Mouse (Mus musculus) left cerebral cortex, postnatal 4 days (tissue): ENCODE results near the gene Rfxank. TPM values are rescaled to one million over a fixed set of nuclear protein-coding genes. Genes with fewer than 3 reads are reported as not detected.

Experiments used
- microRNA-seq: library from miRNA; unstranded; fragments of <30 nt; microRNA quantifications from one replicate; pipeline ENCODE4 v1.2.0, GENCODE M21; 2022
- total RNA-seq, 2 experiments: library from RNA; stranded (reverse); gene quantifications; 2 replicates each; pipeline ENCODE4 v1.2.3; 2021

Rfxank gene
- total RNA-seq, 2 experiments from 2014 or later, result 11.7 to 14.6 TPM

Small RNAs within 50 kb of the gene (microRNA-seq; reads per million reads assigned to microRNA genes)
- gene Mir7066, result 13.9 reads per million, percentile 31 among the genes with 10 or more reads in this experiment

Other genes starting within 250 kb of the Rfxank start
- gene Tssk6, start 237.0 kb downstream of the Rfxank start, total RNA-seq, result not detected
- 10 to 100 TPM; 79.0 to 86.6 TPM for gene Ndufa13, start 236.6 kb downstream of the Rfxank start, total RNA-seq
- gene Yjefn3, start 236.4 kb downstream of the Rfxank start, total RNA-seq, result 10 to 100 TPM in 1 of 2 experiments, 1 to 10 TPM in 1; 9.5 to 10.4 TPM
- gene Gatad2a, start 142.8 kb downstream of the Rfxank start, total RNA-seq, result 10 to 100 TPM; 41.9 to 44.8 TPM
- gene Mau2, start 96.4 kb downstream of the Rfxank start, total RNA-seq, result 10 to 100 TPM; 87.6 to 88.9 TPM
- gene Sugp1, start 96.3 kb downstream of the Rfxank start, total RNA-seq, result 10 to 100 TPM; 48.5 to 52.6 TPM
- gene Tm6sf2, start 66.2 kb downstream of the Rfxank start, total RNA-seq, result 1 to 10 TPM; 1.0 to 1.6 TPM
- 1 to 10 TPM; 1.4 to 1.5 TPM for gene Hapln4, start 55.7 kb downstream of the Rfxank start, total RNA-seq
- gene Ncan, start 18.3 kb downstream of the Rfxank start, total RNA-seq, result 100 to 1,000 TPM; 511 to 532 TPM
- gene Nr2c2ap, start 7.8 kb downstream of the Rfxank start, total RNA-seq, result 10 to 100 TPM; 33.0 to 34.5 TPM
- gene Borcs8, start 345 bp upstream of the Rfxank start, total RNA-seq, result 10 to 100 TPM; 42.2 to 44.7 TPM
- under 1 TPM; 0.72 to 0.94 TPM for gene Mef2b, start 557 bp upstream of the Rfxank start, total RNA-seq
- 10 to 100 TPM; 48.3 to 56.0 TPM for gene Tmem161a, start 33.2 kb upstream of the Rfxank start, total RNA-seq
- gene Slc25a42, start 73.2 kb upstream of the Rfxank start, total RNA-seq, result 10 to 100 TPM; 20.7 to 24.9 TPM
- 100 to 1,000 TPM; 160 to 169 TPM for gene Sugp2, start 95.1 kb upstream of the Rfxank start, total RNA-seq
- 100 to 1,000 TPM; 111 to 122 TPM for gene Armc6, start 95.3 kb upstream of the Rfxank start, total RNA-seq
- gene Homer3, start 143.7 kb upstream of the Rfxank start, total RNA-seq, result 10 to 100 TPM; 20.0 to 22.3 TPM
- 10 to 100 TPM; 65.7 to 69.9 TPM for gene Ddx49, start 163.3 kb upstream of the Rfxank start, total RNA-seq
- gene Cope, start 163.4 kb upstream of the Rfxank start, total RNA-seq, result 100 to 1,000 TPM; 110 to 113 TPM
- 10 to 100 TPM; 61.6 to 67.6 TPM for gene Cers1, start 176.6 kb upstream of the Rfxank start, total RNA-seq
- 1 to 10 TPM; 6.8 to 7.9 TPM for gene Gdf1, start 190.7 kb upstream of the Rfxank start, total RNA-seq
- gene Upf1, start 214.1 kb upstream of the Rfxank start, total RNA-seq, result 10 to 100 TPM; 54.9 to 55.3 TPM
- under 1 TPM in 1 of 2 experiments, not detected in 1; 0.20 TPM for gene Comp, start 234.4 kb upstream of the Rfxank start, total RNA-seq